Mouse (Mus musculus) brown adipose tissue, adult 24 weeks (tissue): ENCODE measurements around the gene Ism1. TPM values are rescaled to one million over a fixed set of nuclear protein-coding genes. Genes with fewer than 3 reads are reported as not detected.

ENCODE experiments used
- H3K27ac ChIP-seq: fragments of 200-500 bp; replicated peaks from 2 replicates; pipeline ENCODE4 v1.5.1; 2012; ENCODE audit warnings: low read depth, mild to moderate bottlenecking, low read length
- H3K4me1 ChIP-seq: fragments of 200-500 bp; 2 replicates; pipeline ENCODE4 v1.6.1; 2012; ENCODE audit warnings: low read length, mixed read lengths; ENCODE audit not compliant: control insufficient read depth, insufficient read depth, insufficient read length
- H3K4me3 ChIP-seq: fragments of 200-500 bp; 2 replicates; pipeline ENCODE4 v1.5.1; 2012; ENCODE audit warnings: low read depth, mild to moderate bottlenecking, low read length, moderate library complexity; ENCODE audit not compliant: insufficient read depth
- polyA plus RNA-seq: library from polyadenylated mRNA; stranded (reverse); fragments of >200 nt; gene quantifications from 2 replicates; pipeline ENCODE4 v1.2.4, GENCODE M21; 2012; ENCODE audit not compliant: missing spikeins, insufficient read depth, insufficient read length

Ism1 gene
- polyA plus RNA-seq, 1 experiment: 2.0 TPM

DNA sequence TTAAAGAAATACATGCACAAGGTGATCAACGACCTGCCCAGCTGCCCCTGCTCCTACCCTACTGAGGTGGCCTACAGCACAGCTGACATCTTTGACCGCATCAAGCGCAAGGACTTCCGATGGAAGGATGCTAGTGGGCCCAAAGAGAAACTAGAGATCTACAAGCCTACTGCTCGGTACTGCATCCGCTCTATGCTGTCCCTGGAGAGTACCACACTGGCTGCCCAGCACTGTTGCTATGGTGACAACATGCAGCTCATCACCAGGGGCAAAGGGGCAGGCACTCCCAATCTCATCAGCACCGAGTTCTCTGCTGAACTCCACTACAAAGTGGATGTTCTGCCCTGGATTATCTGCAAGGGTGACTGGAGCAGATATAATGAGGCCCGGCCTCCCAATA is 79.0 kb downstream of the Ism1 start:
- H3K27ac ChIP-seq: no peak overlapping the region
- no peak overlapping the region for H3K4me3 ChIP-seq
- no peaks in the 10 kb centered on the region for H3K4me1 ChIP-seq

DNA sequence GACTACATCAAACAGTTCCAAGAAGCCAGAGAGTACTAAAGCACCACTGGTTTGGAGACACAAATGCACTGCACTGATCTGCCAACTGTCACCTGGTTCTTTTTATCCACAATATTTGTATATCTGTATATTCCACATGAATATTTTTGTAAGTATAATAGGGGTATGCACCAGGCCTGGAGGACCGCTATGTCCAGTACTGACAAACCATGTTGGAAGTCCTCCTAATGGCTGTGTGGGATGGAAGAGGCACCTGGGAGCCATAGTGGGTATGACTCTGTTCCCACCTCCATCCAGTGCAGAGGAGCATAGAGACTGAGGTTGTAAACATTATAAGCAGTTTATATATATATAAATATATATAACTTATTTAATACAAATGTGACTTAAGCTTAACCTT is 79.5 kb downstream of the Ism1 start:
- H3K27ac ChIP-seq: no peak overlapping the region
- H3K4me3 ChIP-seq: no peak overlapping the region
- no peaks in the 10 kb centered on the region for H3K4me1 ChIP-seq

DNA sequence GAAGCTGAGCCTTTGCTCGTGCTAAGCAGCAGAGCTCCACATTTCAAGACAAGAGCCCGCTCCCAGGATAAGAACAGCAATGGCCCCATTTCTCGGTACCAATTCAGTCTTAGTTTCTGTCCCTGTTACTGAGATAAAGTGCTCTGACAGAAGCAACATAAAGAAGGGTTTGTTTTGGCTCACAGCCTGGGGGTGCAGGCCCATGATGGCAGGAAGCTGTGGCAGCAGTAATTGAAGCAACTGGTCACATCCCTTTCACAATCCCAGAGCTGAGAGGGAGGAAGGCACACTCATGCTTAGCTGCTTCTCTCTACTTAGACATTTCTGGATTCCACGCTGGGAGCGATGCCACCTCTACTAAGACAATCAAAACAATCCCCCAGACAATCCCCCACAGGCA is 86.4 kb downstream of the Ism1 start:
- Histone ChIP-seq H3K4me1 (no peaks in the 10 kb centered on the region), H3K27ac (no peak overlapping the region), H3K4me3 (no peak overlapping the region)

DNA sequence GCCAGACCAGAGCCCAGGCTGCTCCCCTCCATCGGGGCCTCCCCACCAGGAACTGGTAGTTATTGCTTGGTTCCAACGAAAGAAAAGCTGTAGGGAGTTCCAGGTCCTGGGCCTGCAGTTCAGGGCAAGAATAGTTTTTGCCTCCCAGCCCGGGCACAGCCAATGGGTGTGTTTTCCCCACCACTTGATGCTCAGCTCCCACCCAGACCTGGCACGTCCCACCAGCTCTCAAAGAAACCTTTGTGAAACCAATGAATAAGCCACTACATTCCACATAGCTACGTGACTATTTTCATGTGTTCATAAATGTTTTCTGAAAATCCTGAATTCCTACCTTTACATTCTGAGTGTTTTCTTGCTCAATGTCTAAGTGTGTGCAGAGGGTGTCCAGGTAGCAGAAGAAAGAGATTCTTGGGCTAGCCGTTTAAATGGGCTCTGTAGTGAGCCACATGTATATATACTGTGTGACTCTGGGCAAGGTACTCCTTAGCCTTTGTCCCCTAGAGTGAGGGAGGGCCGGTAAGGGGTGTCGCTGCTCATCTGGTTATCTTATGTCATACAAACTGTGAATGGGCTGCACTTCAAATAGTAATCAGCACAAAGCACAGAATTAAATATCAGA is 97.1 kb downstream of the Ism1 start:
- H3K4me1 ChIP-seq: no peaks in the 10 kb centered on the region
- no peak overlapping the region for H3K27ac ChIP-seq
- H3K4me3 ChIP-seq: no peak overlapping the region

DNA sequence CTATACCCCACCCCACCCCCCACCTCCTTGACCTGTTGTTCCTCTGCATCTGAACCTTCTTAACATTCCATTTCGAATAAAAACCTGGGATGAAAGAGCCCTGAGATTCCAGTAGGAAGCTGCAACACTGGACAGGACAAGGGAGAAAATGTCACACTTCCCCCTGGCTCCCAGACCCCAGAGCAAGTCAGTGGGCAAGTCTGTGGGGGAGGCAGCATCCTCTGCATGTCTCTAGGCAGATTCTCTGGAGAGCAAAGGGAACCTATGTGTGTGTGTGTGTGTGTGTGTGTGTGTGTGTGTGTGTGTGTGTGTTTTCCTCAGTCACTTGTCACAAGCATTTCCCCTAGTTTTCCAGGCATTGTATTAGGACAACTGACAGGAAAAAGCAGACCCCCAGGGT is 98.7 kb downstream of the Ism1 start:
- no peaks in the 10 kb centered on the region for H3K4me1 ChIP-seq
- H3K4me3 ChIP-seq: no peak overlapping the region

DNA sequence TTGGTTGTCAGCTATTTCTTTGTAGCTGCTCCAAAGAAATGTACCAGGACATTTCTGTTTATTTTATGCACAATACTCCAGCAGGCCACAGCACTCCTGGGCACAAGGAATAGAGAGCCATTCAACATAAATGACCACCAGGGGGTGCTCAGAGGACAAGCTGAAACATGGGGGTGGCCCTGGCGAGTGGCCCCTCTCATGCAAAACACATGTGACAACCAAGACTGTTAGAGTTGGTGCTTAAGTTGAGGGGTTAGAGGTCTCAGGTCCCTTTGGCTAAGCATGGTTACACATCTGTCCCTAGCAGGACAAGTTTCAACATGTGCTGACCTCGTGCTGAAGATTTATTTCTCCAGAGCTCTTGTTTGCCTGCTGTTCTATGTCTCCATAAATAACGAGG is 100.3 kb downstream of the Ism1 start:
- Histone ChIP-seq H3K4me1 (no peaks in the 10 kb centered on the region), H3K27ac (no peak overlapping the region), H3K4me3 (no peak overlapping the region)

More for the DNA sequence above, 98.7 kb downstream of the Ism1 start:
- no peak overlapping the region for H3K27ac ChIP-seq

DNA sequence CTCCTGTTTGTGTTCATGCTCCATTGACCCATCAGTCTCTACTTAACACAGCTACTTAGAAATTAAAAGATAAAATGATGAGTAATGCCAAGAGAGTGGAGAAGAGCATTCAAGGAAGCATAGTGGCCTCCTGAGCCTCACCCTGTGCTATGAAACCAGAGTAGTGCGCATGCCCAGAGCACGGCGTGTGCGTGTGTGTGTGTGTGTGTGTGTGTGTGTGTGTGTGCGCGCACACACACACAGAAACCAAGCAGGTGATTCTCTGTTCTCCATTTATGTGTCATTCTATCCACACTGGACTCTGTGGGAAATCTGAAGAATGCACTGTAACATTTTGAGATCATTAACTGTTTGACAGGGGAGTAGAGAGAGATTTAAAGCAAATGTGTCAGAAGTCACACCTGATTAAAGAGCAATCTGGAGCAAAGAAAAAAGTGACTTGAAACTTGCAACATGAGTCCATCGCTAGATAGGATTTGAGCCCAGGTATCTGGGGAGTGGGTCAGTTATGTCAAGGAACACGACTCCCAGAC is 105.4 kb downstream of the Ism1 start:
- Histone ChIP-seq H3K27ac (no peak overlapping the region), H3K4me1 (no peaks in the 10 kb centered on the region)

DNA sequence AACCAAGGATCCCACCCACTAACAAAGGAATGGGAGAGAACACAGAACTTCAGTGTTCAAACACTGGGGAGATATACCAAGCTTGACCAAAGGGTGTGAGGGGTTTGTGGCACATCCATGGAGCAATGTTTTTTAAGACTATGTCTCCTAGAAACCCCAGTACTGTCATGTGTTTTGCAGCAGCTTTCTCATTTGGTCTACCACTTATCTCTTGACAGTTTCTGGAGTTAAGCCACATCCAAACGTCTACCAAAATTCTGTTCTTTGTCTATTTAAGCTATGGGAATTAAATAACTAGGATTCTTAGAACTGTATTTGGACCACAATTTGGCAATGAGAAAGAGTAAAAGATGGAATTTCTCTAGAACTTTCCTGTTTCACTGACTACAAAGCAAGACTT is 106.5 kb downstream of the Ism1 start:
- Histone ChIP-seq H3K4me1 (no peaks in the 10 kb centered on the region), H3K27ac (no peak overlapping the region)

More for the DNA sequence above, 105.4 kb downstream of the Ism1 start:
- H3K4me3 ChIP-seq: no peak overlapping the region

DNA sequence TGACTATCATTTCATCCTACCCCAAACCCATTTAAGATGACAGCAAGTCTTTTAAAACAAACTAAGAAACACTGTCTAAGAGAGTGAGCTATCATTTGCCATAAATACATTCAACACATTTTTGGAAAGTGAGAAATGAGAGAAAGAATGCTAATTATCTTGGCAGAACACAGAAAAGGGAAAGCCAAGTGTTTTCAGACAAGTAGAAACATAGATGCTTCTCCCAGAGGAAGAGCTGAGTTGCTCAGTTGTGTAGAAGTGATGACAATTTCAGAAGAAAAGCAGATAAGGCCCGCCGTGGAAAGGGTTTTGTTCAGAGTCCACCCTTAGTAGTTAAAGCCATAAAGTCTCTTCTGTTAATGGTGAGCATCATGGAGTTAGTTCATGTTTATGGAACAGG is 107.0 kb downstream of the Ism1 start:
- Histone ChIP-seq H3K4me3 (no peak overlapping the region), H3K27ac (no peak overlapping the region), H3K4me1 (no peaks in the 10 kb centered on the region)

More for the DNA sequence above, 106.5 kb downstream of the Ism1 start:
- no peak overlapping the region for H3K4me3 ChIP-seq

DNA sequence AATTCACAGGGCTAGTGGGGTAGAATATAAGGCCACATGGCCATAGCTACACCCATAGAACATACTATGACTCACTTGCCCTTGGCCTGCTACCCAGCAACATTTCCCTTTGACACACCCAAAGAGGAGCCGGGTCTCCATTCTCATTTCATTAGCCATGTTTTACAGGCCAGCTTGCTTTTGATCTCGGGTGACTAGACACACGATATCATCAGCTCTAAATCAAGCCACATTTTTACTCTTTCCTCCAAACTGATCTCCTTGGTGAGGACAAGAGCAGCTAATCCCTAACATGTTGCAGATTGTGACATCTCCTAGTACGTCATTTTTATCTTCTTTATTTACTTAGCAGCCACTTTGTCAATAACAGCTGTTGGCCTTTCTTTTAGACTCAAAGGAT is 110.7 kb downstream of the Ism1 start:
- Histone ChIP-seq H3K27ac (no peak overlapping the region), H3K4me1 (no peaks in the 10 kb centered on the region), H3K4me3 (no peak overlapping the region)

DNA sequence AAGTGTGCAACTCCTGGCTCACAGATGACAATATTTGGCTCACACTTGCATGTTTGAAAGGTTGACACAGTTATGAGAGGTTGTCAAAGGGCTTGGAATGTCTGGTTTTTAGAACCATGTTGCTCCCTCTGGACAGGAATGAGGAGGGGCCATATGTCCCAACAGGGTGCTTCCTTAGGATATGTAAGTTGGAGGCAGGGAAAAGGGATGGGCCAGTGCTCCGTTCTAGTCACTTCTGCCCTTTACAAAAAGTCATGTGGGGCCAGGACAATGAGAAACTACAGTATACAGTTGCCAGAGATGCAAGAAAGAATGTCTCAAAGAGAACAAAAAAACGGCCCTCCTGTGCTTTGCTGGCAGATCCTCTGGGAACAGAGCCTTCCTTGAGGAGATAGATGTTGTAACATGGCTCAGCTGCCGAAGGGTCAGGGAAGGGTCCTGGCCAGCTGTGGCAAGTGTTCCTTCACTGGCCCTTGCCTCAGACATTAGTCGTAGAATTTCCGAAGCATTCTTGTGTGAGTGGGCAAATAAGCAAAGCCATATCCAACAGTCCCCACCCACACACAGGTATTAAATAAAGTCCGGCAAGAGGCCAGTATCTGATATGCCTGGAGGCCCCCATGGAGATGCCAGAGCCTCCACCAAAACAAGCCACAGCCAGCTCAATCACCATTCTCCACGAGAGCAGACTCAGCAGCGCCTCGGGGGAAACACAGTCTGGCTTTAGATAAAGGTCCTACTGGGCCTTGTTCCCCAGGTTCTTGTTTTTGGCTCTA is 114.6 kb downstream of the Ism1 start:
- no peaks in the 10 kb centered on the region for H3K4me1 ChIP-seq
- H3K27ac ChIP-seq: no peak overlapping the region
- no peak overlapping the region for H3K4me3 ChIP-seq

DNA sequence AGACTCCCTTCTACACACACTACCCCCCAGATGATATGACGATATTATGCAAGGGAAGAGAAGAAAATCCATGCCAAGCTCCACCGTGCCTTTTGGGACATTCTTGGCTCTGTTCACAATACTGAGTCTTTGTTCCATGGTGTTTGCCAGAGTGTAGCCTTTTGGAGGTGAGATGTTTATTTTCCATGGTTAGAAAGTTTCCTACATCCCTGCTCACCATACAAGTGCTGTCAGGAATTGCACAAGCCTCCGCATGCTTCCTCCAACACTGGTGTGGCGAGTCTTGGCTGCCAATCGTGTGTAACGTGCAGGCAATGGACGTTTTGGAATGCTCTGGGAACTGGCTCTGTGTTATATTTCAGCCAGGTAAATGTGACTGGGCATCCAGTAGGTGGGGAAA is 126.1 kb downstream of the Ism1 start:
- H3K4me3 ChIP-seq: no peak overlapping the region
- no peaks in the 10 kb centered on the region for H3K4me1 ChIP-seq

DNA sequence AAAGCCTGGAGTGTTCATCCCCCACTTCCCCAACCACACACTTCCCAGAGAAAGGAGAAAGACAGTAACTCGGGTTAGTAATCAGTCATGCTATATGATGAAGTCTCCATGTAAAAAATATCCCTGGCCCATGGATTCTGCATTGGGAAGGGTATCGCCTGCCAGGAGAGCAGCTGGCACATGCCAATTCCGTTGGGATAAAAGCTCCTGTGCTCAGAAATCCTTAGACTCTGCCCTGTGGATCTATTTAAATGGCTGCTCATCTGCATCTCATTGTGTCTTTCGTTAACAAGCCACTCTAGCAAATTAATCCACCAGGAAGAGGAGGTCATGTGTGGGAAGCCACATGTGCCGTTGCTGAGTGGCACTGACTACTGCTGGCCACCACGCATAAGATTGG is 129.9 kb downstream of the Ism1 start:
- H3K4me1 ChIP-seq: no peaks in the 10 kb centered on the region
- H3K27ac ChIP-seq: no peak overlapping the region
- H3K4me3 ChIP-seq: no peak overlapping the region

More for the DNA sequence above, 126.1 kb downstream of the Ism1 start:
- H3K27ac ChIP-seq: no peak overlapping the region
